Mouse (Mus musculus) heart, embryonic 15.5 days (tissue): ENCODE results near the gene Sox1. TPM values are rescaled to one million over a fixed set of nuclear protein-coding genes. Genes with fewer than 3 reads are reported as not detected.

Source experiments
- ATAC-seq: fragments of 200-750 bp; cut with Nextera tagmentation; replicated peaks from 2 replicates; pipeline ENCODE4 v1.8.0; 2017; ENCODE audit warnings: low read depth, moderate TSS enrichment; ENCODE audit not compliant: insufficient number of reproducible peaks, insufficient read depth, low FRiP score
- H3K27ac ChIP-seq: fragments of 300-500 bp; sonication (generic); 2 replicates; pipeline ENCODE4 v1.5.1; 2015; ENCODE audit warnings: mild to moderate bottlenecking, inconsistent platforms
- H3K27me3 ChIP-seq: fragments of 300-500 bp; sonication (generic); 2 replicates; pipeline ENCODE4 v1.6.1; 2015; ENCODE audit warnings: inconsistent platforms
- H3K36me3 ChIP-seq: fragments of 300-500 bp; sonication (generic); 2 replicates; pipeline ENCODE4 v1.6.1; 2015; ENCODE audit warnings: mild to moderate bottlenecking, inconsistent platforms
- H3K4me1 ChIP-seq: fragments of 300-500 bp; sonication (generic); replicated peaks from 2 replicates; pipeline ENCODE4 v1.6.1; 2015; ENCODE audit warnings: inconsistent platforms
- H3K4me2 ChIP-seq: fragments of 300-500 bp; sonication (generic); 2 replicates; pipeline ENCODE4 v1.6.1; 2015; ENCODE audit warnings: inconsistent platforms, mild to moderate bottlenecking, moderate library complexity
- H3K4me3 ChIP-seq: fragments of 300-500 bp; sonication (generic); 2 replicates; pipeline ENCODE4 v1.5.1; 2015; ENCODE audit warnings: mild to moderate bottlenecking, inconsistent platforms
- H3K9ac ChIP-seq: fragments of 300-500 bp; sonication (generic); 2 replicates; pipeline ENCODE4 v1.6.1; 2015; ENCODE audit warnings: mild to moderate bottlenecking, inconsistent platforms
- H3K9me3 ChIP-seq: fragments of 300-500 bp; sonication (generic); replicated peaks from 2 replicates; pipeline ENCODE4 v1.6.1; 2016; ENCODE audit warnings: inconsistent platforms
- WGBS: fragments of 180-500 bp; shearing (Covaris S2); methylation state at CpG from one replicate; pipeline ENCODE4 v1.1.7; 2015; ENCODE audit warnings: mixed read lengths; 5-methylcytosine and 5-hydroxymethylcytosine counted together
- polyA plus RNA-seq: library from polyadenylated mRNA; unstranded; fragments of >200 nt; fragmentation: Nextera tagmentation; extraction: Ambion mirVana; gene quantifications from 2 replicates; pipeline ENCODE4 v1.2.1, GENCODE M21; 2015

Sox1 gene
- polyA plus RNA-seq, 1 experiment from 2014 or later, result not detected

GRCm38 (mm10) chr8:12389801-12390639, 5.1 kb upstream of the Sox1 start:
- Histone ChIP-seq H3K4me3 (no peak overlapping the region), H3K27me3 (peaks cover 96% of the 10 kb centered on the region), H3K4me1 (peaks cover 18% of the 10 kb centered on the region), H3K36me3 (no peaks in the 10 kb centered on the region), H3K27ac (no peak overlapping the region), H3K4me2 (no peak overlapping the region), H3K9ac (no peak overlapping the region), H3K9me3 (no peaks in the 10 kb centered on the region)
- no peak for ATAC-seq
- WGBS, result 2% methylated on average over 29 of the region's 29 CpGs

- no peak for ATAC-seq
- peaks cover 96% of the 10 kb centered on the region for H3K27me3 ChIP-seq
- no peaks in the 10 kb centered on the region for H3K9me3 ChIP-seq
- 4% methylated on average over 38 of the region's 38 CpGs for WGBS
- no peak overlapping the region for H3K4me2 ChIP-seq
- H3K4me1 ChIP-seq, result peaks cover 18% of the 10 kb centered on the region
- H3K36me3 ChIP-seq, result no peaks in the 10 kb centered on the region
- no peak overlapping the region for H3K27ac ChIP-seq
- H3K9ac ChIP-seq, result no peak overlapping the region
- H3K4me3 ChIP-seq, result no peak overlapping the region
Measured at GRCm38 (mm10) chr8:12390640-12391365, 4.3 kb upstream of the Sox1 start.

GRCm38 (mm10) chr8:12391366-12392250, 3.5 kb upstream of the Sox1 start:
- H3K36me3 ChIP-seq, result no peaks in the 10 kb centered on the region
- H3K4me3 ChIP-seq, result no peak overlapping the region
- peaks cover 18% of the 10 kb centered on the region for H3K4me1 ChIP-seq
- no peak overlapping the region for H3K4me2 ChIP-seq
- H3K27ac ChIP-seq, result no peak overlapping the region
- WGBS, result 3% methylated on average over 37 of the region's 37 CpGs
- H3K27me3 ChIP-seq, result peaks cover 96% of the 10 kb centered on the region
- no peaks in the 10 kb centered on the region for H3K9me3 ChIP-seq
- no peak for ATAC-seq
- no peak overlapping the region for H3K9ac ChIP-seq

GRCm38 (mm10) chr8:12392801-12393200, 2.3 kb upstream of the Sox1 start:
- Histone ChIP-seq H3K27me3 (peaks cover 97% of the 10 kb centered on the region), H3K4me1 (peaks cover 27% of the 10 kb centered on the region), H3K4me3 (no peak overlapping the region), H3K9me3 (no peaks in the 10 kb centered on the region), H3K4me2 (no peak overlapping the region), H3K27ac (no peak overlapping the region), H3K36me3 (no peaks in the 10 kb centered on the region), H3K9ac (no peak overlapping the region)
- 26% methylated on average over 1 of the region's 1 CpGs for WGBS
- ATAC-seq, result no peak

DNA sequence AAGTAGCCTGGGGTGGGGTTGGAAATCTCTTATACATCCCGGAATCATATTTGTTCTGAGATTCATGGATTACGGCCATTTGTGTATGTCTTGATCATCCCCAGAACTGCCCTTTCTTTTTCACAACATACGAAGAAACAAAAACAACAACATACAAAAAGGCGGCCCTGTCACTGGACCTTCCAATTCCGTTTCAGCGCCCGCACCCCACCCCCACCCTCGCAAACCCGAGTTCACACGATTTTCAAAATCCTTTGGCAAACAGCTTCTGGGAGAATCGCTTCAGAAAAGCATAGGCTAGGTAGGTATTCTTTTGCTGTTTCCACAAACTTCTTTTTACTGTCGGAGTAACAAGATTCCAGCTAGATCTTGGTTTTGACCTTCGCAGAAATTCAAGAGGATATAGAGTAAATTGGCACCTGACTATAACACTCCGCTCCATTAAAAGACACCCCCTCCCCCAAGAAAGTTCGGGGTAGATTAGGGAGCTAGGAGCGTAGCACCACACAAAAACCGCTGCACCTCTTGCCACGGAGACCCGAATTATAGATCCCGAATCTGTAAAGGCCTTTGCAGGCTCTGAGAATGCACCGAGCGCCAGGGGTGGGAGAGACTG, 602 bp upstream of the Sox1 start:
- no peak for ATAC-seq

DNA sequence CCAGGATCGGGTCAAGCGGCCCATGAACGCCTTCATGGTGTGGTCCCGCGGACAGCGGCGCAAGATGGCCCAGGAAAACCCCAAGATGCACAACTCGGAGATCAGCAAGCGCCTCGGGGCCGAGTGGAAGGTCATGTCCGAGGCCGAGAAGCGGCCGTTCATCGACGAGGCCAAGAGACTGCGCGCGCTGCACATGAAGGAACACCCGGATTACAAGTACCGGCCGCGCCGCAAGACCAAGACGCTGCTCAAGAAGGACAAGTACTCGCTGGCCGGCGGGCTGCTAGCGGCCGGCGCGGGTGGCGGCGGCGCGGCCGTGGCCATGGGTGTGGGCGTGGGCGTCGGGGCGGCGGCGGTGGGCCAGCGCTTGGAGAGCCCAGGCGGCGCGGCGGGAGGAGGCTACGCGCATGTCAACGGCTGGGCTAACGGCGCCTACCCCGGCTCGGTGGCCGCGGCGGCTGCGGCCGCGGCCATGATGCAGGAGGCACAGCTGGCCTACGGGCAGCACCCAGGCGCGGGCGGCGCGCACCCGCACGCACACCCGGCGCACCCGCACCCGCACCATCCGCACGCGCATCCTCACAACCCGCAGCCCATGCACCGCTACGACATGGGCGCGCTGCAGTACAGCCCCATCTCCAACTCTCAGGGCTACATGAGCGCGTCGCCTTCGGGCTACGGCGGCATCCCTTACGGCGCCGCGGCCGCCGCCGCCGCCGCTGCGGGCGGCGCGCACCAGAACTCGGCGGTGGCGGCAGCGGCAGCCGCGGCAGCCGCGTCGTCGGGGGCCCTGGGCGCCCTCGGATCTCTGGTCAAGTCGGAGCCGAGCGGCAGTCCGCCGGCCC, 1.6 kb downstream of the Sox1 start:
- Histone ChIP-seq H3K27me3 (peaks cover 98% of the 10 kb centered on the region), H3K27ac (no peak overlapping the region), H3K36me3 (no peaks in the 10 kb centered on the region), H3K9me3 (no peaks in the 10 kb centered on the region), H3K4me2 (peak overlapping the region; percentile 56), H3K4me1 (peaks cover 34% of the 10 kb centered on the region), H3K4me3 (peak overlapping the region; percentile 39), H3K9ac (no peak overlapping the region)
- no peak for ATAC-seq
- WGBS, result under 1% methylated on average over 118 of the region's 118 CpGs

More for the DNA sequence above, 602 bp upstream of the Sox1 start:
- WGBS, result 2% methylated on average over 22 of the region's 22 CpGs
- peak overlapping the region; percentile 71 for H3K4me2 ChIP-seq
- H3K4me1 ChIP-seq, result peaks cover 27% of the 10 kb centered on the region
- no peak overlapping the region for H3K9ac ChIP-seq
- no peaks in the 10 kb centered on the region for H3K36me3 ChIP-seq
- no peaks in the 10 kb centered on the region for H3K9me3 ChIP-seq
- H3K27me3 ChIP-seq, result peaks cover 97% of the 10 kb centered on the region
- H3K4me3 ChIP-seq, result peak overlapping the region; percentile 47
- H3K27ac ChIP-seq, result no peak overlapping the region

DNA sequence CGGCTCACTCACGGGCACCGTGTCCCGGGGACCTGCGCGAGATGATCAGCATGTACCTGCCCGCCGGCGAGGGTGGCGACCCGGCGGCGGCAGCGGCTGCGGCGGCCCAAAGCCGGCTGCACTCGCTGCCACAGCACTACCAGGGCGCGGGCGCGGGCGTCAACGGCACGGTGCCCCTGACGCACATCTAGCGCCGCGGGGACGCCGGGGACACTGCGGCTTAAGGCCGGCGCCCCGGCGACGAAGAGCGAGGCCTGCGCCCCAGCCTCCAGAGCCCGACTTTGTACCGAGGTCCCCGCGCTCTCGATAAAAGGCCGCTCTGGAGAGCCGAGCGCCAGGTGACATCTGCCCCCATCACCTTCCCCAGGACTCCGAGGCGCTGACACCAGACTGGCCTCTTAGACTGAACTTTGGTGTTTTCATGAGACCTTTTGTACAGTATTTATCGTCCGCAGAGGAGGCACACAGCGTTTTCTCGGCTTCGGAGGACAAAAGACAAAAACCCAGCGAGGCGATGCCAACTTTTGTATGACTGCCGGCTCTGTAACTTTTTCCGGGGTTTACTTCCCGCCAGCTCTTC, 2.3 kb downstream of the Sox1 start:
- no peaks in the 10 kb centered on the region for H3K9me3 ChIP-seq
- ATAC-seq, result no peak
- peaks cover 98% of the 10 kb centered on the region for H3K27me3 ChIP-seq
- H3K4me1 ChIP-seq, result peaks cover 34% of the 10 kb centered on the region
- WGBS, result 1% methylated on average over 55 of the region's 59 CpGs
- peak overlapping the region; percentile 39 for H3K4me3 ChIP-seq
- H3K9ac ChIP-seq, result no peak overlapping the region
- H3K4me2 ChIP-seq, result peak overlapping the region; percentile 56
- no peak overlapping the region for H3K27ac ChIP-seq
- H3K36me3 ChIP-seq, result no peaks in the 10 kb centered on the region

DNA sequence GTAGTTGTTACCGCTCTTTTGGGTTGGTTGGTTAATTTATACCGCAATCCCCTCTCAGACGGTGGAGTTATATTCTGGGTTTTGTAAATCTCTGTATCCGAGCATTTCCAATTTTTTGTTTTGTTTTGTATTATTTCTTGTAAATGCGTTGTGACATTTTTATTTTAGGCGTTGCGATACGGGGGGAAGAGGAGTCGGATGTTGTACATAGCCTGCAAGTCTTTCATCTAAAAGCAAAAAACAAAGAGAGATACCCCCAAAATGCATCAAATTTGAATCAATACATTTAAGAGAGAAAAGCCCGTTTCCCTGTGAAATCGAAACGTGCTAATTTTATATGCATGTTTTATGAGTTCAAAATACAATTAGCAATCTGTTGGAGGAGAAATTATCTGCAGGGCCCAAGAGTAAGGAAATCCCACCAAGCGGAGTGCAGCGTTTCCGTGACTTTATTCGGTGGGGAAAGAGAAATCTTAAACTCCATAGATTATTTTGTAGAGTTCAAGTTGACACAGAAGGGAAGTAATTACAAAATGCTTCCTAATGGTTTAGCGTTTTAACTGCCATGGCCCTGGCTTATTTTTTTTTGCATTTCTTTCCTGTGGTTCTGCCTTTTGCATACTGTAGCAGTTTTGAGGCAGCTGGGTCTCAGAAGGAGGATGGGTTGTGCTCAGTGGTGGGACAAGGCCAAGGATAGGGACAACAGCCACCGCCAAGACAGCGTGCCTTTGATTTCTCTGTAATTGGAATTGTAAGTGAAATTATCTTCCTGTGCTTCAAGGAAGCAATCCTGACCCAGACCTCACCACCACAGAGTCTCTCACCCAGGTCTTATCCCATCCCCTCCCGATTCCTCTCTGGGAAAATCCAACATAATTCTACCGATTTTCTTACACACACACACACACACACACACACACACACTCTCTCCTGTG, 3.2 kb downstream of the Sox1 start:
- Histone ChIP-seq H3K9ac (no peak overlapping the region), H3K27me3 (peaks cover 98% of the 10 kb centered on the region), H3K4me1 (peaks cover 34% of the 10 kb centered on the region), H3K27ac (no peak overlapping the region), H3K4me2 (no peak overlapping the region), H3K36me3 (no peaks in the 10 kb centered on the region), H3K9me3 (no peaks in the 10 kb centered on the region), H3K4me3 (peak overlapping the region; percentile 39; the same call in 1 of the 2 replicates)
- no peak for ATAC-seq
- 4% methylated on average over 21 of the region's 21 CpGs for WGBS

GRCm38 (mm10) chr8:12399421-12400205, 4.5 kb downstream of the Sox1 start:
- peaks cover 34% of the 10 kb centered on the region for H3K4me1 ChIP-seq
- ATAC-seq, result no peak
- H3K4me2 ChIP-seq, result no peak overlapping the region
- WGBS, result 2% methylated on average over 5 of the region's 5 CpGs
- H3K36me3 ChIP-seq, result no peaks in the 10 kb centered on the region
- no peaks in the 10 kb centered on the region for H3K9me3 ChIP-seq
- H3K27ac ChIP-seq, result no peak overlapping the region
- no peak overlapping the region for H3K4me3 ChIP-seq
- H3K9ac ChIP-seq, result no peak overlapping the region
- peaks cover 99% of the 10 kb centered on the region for H3K27me3 ChIP-seq
